Mouse (Mus musculus) intestine, embryonic 14.5 days (tissue): Measurements from ENCODE around the gene Pdzd2. TPM values are rescaled to one million over a fixed set of nuclear protein-coding genes. Genes with fewer than 3 reads are reported as not detected.

ENCODE experiments used
- ATAC-seq: fragments of 200-750 bp; cut with Nextera tagmentation; replicated peaks from 2 replicates; pipeline ENCODE4 v1.8.0; 2017; ENCODE audit warnings: low read depth, moderate number of reproducible peaks, moderate TSS enrichment, moderate library complexity; ENCODE audit not compliant: low FRiP score, low TSS enrichment
- DNase-seq: peaks from one replicate; pipeline ENCODE4 v3.0.0-alpha.2; 2018; ENCODE audit warnings: low spot score
- H3K27ac ChIP-seq: fragments of 300-500 bp; sonication (generic); 2 replicates; pipeline ENCODE4 v1.5.1; 2014; ENCODE audit warnings: low read depth, mild to moderate bottlenecking, control low read depth
- H3K27me3 ChIP-seq: fragments of 300-500 bp; sonication (generic); replicated peaks from 2 replicates; pipeline ENCODE4 v1.6.1; 2014; ENCODE audit warnings: low read length, control low read depth; ENCODE audit not compliant: control insufficient read depth, insufficient read depth
- H3K36me3 ChIP-seq: fragments of 300-500 bp; sonication (generic); 2 replicates; pipeline ENCODE4 v1.6.1; 2014; ENCODE audit warnings: low read length, control low read depth; ENCODE audit not compliant: control insufficient read depth, insufficient read depth
- H3K4me1 ChIP-seq: fragments of 300-500 bp; sonication (generic); replicated peaks from 2 replicates; pipeline ENCODE4 v1.6.1; 2014; ENCODE audit warnings: low read length, control low read depth, mixed read lengths; ENCODE audit not compliant: control insufficient read depth, insufficient read depth
- H3K4me2 ChIP-seq: fragments of 300-500 bp; sonication (generic); 2 replicates; pipeline ENCODE4 v1.6.1; 2014; ENCODE audit warnings: low read length
- H3K4me3 ChIP-seq: fragments of 300-500 bp; sonication (generic); 2 replicates; pipeline ENCODE4 v1.5.1; 2014; ENCODE audit warnings: low read depth, low read length, control low read depth, mixed read lengths
- H3K9ac ChIP-seq: fragments of 300-500 bp; sonication (generic); 2 replicates; pipeline ENCODE4 v1.6.1; 2014; ENCODE audit warnings: mild to moderate bottlenecking, low read length
- H3K9me3 ChIP-seq: fragments of 300-500 bp; sonication (generic); 2 replicates; pipeline ENCODE4 v1.6.1; 2016; ENCODE audit warnings: low read length, control low read depth; ENCODE audit not compliant: control insufficient read depth
- WGBS: fragments of 180-500 bp; shearing (Covaris S2); extraction: QIAGEN DNeasy Blood & Tissue Kit; methylation state at CpG from one replicate; pipeline ENCODE4 v1.1.7; 2014; 5-methylcytosine and 5-hydroxymethylcytosine counted together
- polyA plus RNA-seq: library from polyadenylated mRNA; unstranded; fragments of >200 nt; fragmentation: Nextera tagmentation; extraction: Ambion mirVana; gene quantifications from 2 replicates; pipeline ENCODE4 v1.2.1, GENCODE M21; 2014

The Pdzd2 gene
- polyA plus RNA-seq, 1 experiment from 2014 or later: 16.2 TPM

GRCm38 (mm10) chr15:12547640-12548405 lies 191.9 kb downstream of the Pdzd2 start:
- WGBS: 70% methylated on average over 5 of the region's 5 CpGs
- Histone ChIP-seq H3K4me3 (no peak overlapping the region), H3K27me3 (no peaks in the 10 kb centered on the region), H3K36me3 (no peaks in the 10 kb centered on the region), H3K4me2 (no peak overlapping the region), H3K9ac (no peak overlapping the region), H3K9me3 (no peaks in the 10 kb centered on the region), H3K27ac (no peak overlapping the region), H3K4me1 (peaks cover 12% of the 10 kb centered on the region)
- no peak for ATAC-seq
- no peak for DNase-seq

- peaks cover 12% of the 10 kb centered on the region for H3K4me1 ChIP-seq
- H3K36me3 ChIP-seq: no peaks in the 10 kb centered on the region
- no peak for ATAC-seq
- no peaks in the 10 kb centered on the region for H3K9me3 ChIP-seq
- H3K9ac ChIP-seq: no peak overlapping the region
- H3K27ac ChIP-seq: no peak overlapping the region
- no peak overlapping the region for H3K4me3 ChIP-seq
- no peak overlapping the region for H3K4me2 ChIP-seq
- DNase-seq: no peak
- WGBS: 80% methylated on average over 6 of the region's 6 CpGs
- no peaks in the 10 kb centered on the region for H3K27me3 ChIP-seq
These were observed 192.9 kb downstream of the Pdzd2 start for GRCm38 (mm10) chr15:12546781-12547180.

- H3K27ac ChIP-seq: no peak overlapping the region
These were observed 194.1 kb downstream of the Pdzd2 start for GRCm38 (mm10) chr15:12545671-12546070.

GRCm38 (mm10) chr15:12545220-12545619 lies 194.5 kb downstream of the Pdzd2 start:
- Histone ChIP-seq H3K27ac (no peak overlapping the region), H3K36me3 (no peaks in the 10 kb centered on the region), H3K4me1 (peaks cover 8% of the 10 kb centered on the region), H3K4me3 (no peak overlapping the region), H3K9ac (no peak overlapping the region), H3K27me3 (no peaks in the 10 kb centered on the region), H3K9me3 (no peaks in the 10 kb centered on the region), H3K4me2 (no peak overlapping the region)
- DNase-seq (no peak), ATAC-seq (no peak)
- 20% methylated on average over 3 of the region's 3 CpGs for WGBS

More at GRCm38 (mm10) chr15:12545671-12546070, 194.1 kb downstream of the Pdzd2 start:
- no peak overlapping the region for H3K4me3 ChIP-seq
- H3K27me3 ChIP-seq: no peaks in the 10 kb centered on the region
- WGBS: 66% methylated on average over 6 of the region's 6 CpGs
- DNase-seq (no peak), ATAC-seq (no peak)
- no peaks in the 10 kb centered on the region for H3K36me3 ChIP-seq
- no peak overlapping the region for H3K4me2 ChIP-seq
- H3K4me1 ChIP-seq: peaks cover 12% of the 10 kb centered on the region
- no peaks in the 10 kb centered on the region for H3K9me3 ChIP-seq
- H3K9ac ChIP-seq: no peak overlapping the region

GRCm38 (mm10) chr15:12543686-12544325 lies 195.9 kb downstream of the Pdzd2 start:
- no peaks in the 10 kb centered on the region for H3K9me3 ChIP-seq
- no peaks in the 10 kb centered on the region for H3K36me3 ChIP-seq
- H3K4me3 ChIP-seq: no peak overlapping the region
- H3K9ac ChIP-seq: no peak overlapping the region
- no peak overlapping the region for H3K27ac ChIP-seq
- no peak for ATAC-seq
- 83% methylated on average over 13 of the region's 13 CpGs for WGBS
- H3K4me2 ChIP-seq: no peak overlapping the region
- DNase-seq: no peak
- no peaks in the 10 kb centered on the region for H3K27me3 ChIP-seq
- peaks cover 5% of the 10 kb centered on the region; the same call in 1 of the 2 replicates for H3K4me1 ChIP-seq

- WGBS: 75% methylated on average over 6 of the region's 6 CpGs
- no peak overlapping the region for H3K9ac ChIP-seq
- H3K4me3 ChIP-seq: no peak overlapping the region
- DNase-seq: no peak
- no peaks in the 10 kb centered on the region for H3K36me3 ChIP-seq
- H3K4me2 ChIP-seq: no peak overlapping the region
- no peak overlapping the region for H3K27ac ChIP-seq
- H3K4me1 ChIP-seq: peaks cover 5% of the 10 kb centered on the region; the same call in 1 of the 2 replicates
- ATAC-seq: no peak
- H3K9me3 ChIP-seq: no peaks in the 10 kb centered on the region
- H3K27me3 ChIP-seq: no peaks in the 10 kb centered on the region
These were observed 197.4 kb downstream of the Pdzd2 start for GRCm38 (mm10) chr15:12542316-12542715.

GRCm38 (mm10) chr15:12539618-12540302 lies 200.0 kb downstream of the Pdzd2 start:
- H3K4me1 ChIP-seq: 0 out of 2 replicates have a peak, but pooled peaks cover 3% of the 10 kb centered on the region
- no peak overlapping the region for H3K27ac ChIP-seq
- H3K4me2 ChIP-seq: no peak overlapping the region
- H3K9me3 ChIP-seq: no peaks in the 10 kb centered on the region
- H3K4me3 ChIP-seq: no peak overlapping the region
- 91% methylated on average over 11 of the region's 11 CpGs for WGBS
- no peak overlapping the region for H3K9ac ChIP-seq
- ATAC-seq (no peak), DNase-seq (no peak)
- no peaks in the 10 kb centered on the region for H3K36me3 ChIP-seq
- H3K27me3 ChIP-seq: no peaks in the 10 kb centered on the region

- H3K9me3 ChIP-seq: no peaks in the 10 kb centered on the region
- no peak overlapping the region for H3K27ac ChIP-seq
- no peaks in the 10 kb centered on the region for H3K27me3 ChIP-seq
- WGBS: 84% methylated on average over 5 of the region's 5 CpGs
- no peaks in the 10 kb centered on the region for H3K36me3 ChIP-seq
- ATAC-seq (no peak), DNase-seq (no peak)
- H3K9ac ChIP-seq: no peak overlapping the region
- no peak overlapping the region for H3K4me2 ChIP-seq
- no peak overlapping the region for H3K4me3 ChIP-seq
- 0 out of 2 replicates have a peak, but pooled peaks cover 3% of the 10 kb centered on the region for H3K4me1 ChIP-seq
These were observed 206.5 kb downstream of the Pdzd2 start for GRCm38 (mm10) chr15:12533254-12533653.
